Mouse (Mus musculus) ES-E14 (cell line): ENCODE data around the gene Baiap2l1.

ENCODE experiments used
- CHD2 ChIP-seq: IDR thresholded peaks from 2 replicates; pipeline ENCODE4 v1.6.1; 2014; ENCODE audit warnings: mild to moderate bottlenecking, low read depth, low read length, inconsistent platforms
- ZNF384 ChIP-seq: IDR thresholded peaks from 2 replicates; pipeline ENCODE4 v1.6.1; 2012; ENCODE audit warnings: low read depth, low read length, inconsistent platforms

DNA sequence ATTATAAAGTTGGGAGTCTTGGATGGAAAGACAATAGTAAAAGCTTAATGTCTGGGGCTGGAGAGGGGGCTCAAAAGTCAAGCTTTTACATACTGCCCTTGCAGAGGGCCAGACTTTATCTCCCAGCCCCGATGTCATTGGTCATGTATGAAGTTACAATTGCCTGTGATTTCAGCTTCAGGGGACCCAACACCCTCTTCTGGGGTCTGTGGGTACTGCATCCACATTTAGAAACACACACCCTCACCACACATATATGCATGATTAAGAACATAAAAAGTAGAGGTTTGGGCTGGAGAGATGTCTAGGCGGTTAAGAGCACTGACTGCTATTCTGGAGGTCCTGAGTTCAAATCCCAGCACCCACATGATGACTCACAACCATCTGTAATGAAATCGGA lies 23.9 kb upstream of the Baiap2l1 start:
- TF ChIP-seq CHD2 (no peak), ZNF384 (no peak)
